Mouse (Mus musculus): ENCODE data around the gene Sardh.
A peak's percentile ranks its signal among the peaks of the same experiment; 100 is the strongest.

Gene Sardh

GRCm38 (mm10) chr2:27248211-27248610 is at the start of gene Sardh:
Gene Sardh (minus strand): TSS chr2:27248337.
- DNase-seq (ENCODE audit: low read depth, low spot score) = no peak

DNA sequence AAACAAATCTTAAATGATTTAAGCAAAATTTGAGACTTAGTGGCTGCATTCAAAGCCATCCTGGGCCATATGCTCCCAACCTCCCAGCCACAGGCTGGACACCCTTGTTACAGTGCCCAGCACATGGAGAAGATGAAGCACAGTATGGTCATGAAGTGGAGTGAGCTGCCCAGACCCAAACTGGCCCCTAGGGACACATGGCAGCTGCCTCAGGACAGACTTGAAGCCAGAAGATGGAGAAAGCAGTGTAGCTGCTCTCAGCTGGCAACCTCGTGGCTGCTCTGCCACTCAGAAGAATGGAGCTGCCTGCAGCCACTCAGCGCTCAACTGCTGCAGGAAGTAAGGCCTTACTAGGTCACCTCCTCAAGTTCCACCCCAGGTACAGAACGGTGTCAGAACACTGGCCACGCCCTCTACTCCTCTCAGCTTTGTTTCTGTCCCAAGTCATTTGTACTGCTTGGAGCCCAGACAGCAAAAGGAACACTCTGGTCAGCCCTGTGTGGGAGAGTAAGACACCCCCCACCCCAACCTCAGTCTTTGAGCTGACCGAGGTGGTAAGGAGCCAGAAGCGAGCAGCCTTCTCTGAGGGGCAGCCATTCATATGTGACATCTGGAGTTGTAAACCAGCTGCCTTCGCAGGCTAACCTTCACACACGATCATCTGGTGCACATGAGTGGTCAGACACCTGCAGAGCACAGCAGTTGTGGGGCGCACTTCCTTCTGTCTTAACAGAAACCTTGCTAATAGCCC is 48.7 kb upstream of the Sardh start:
- no peak for DNase-seq (ENCODE audit: low read depth, low spot score)

GRCm38 (mm10) chr2:27294777-27295176 is 46.6 kb upstream of the Sardh start:
- DNase-seq (ENCODE audit: low read depth, low spot score) = no peak

DNA sequence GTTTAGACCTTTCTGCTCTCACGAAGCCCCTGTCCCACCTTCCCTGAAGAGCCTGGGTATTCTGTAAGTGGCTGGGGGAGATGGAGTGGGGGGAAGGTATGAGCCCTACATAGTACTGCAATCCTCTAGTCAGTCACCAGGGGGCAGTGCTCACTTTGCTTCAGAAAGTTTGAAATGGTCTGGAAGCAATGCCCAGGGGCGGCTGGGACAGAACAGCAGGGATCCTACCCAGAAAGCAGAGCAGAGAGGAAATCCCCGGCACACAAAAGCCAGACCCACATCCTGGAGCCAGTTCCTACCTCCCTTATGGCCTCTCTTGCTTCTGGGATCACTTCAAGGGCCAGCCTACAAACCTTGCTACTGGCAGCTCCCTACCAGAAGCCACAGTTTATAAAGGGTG is 40.9 kb upstream of the Sardh start:
- no peak for DNase-seq (ENCODE audit: low read depth, low spot score)

GRCm38 (mm10) chr2:27286971-27287710 is 39.0 kb upstream of the Sardh start:
- DNase-seq (ENCODE audit: low read depth, low spot score) = no peak

DNA sequence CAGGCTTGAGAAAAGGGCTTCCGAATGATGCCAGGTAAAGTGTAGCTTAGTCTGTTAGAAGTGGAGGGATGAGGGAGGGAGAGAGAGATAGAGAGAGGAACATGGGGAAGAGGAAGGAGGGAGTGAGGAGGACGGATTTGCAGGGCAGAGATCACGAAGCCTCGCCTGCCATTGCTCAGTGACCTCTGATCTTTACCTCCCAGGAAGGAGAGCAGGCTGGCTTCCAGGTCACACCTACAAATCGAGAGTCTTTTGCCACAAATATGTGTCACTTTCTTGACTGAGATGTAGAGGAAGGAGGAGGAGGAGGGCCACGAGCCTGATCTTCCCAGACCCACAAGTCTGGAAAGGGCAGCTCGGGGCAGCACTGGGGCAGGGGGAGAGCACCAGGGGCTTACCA is 36.3 kb upstream of the Sardh start:
- no peak for DNase-seq (ENCODE audit: low read depth, low spot score)

DNA sequence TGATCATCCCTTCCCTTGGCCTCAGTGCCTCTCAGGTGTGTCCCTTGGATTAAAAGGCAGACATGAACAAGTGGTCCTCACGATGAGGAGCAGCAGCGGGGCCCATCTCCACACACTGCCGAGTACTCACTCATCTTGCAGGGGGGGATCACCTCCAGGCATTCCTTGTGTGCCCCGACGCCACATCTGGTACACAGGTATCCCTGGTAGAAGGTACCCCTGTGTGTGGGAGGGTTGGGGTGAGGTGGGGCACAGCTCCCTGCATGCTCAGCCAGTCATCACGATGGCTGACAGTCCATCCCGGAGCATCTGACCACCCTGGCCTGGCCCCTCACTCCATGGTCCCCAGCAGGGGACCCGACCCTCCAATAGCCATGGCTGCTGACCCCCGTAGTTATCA is 33.6 kb upstream of the Sardh start:
- no peak for DNase-seq (ENCODE audit: low read depth, low spot score)

- peak; percentile 22 for DNase-seq (ENCODE audit: low read depth, low spot score)
Measured at GRCm38 (mm10) chr2:27280920-27281611, 32.9 kb upstream of the Sardh start.

DNA sequence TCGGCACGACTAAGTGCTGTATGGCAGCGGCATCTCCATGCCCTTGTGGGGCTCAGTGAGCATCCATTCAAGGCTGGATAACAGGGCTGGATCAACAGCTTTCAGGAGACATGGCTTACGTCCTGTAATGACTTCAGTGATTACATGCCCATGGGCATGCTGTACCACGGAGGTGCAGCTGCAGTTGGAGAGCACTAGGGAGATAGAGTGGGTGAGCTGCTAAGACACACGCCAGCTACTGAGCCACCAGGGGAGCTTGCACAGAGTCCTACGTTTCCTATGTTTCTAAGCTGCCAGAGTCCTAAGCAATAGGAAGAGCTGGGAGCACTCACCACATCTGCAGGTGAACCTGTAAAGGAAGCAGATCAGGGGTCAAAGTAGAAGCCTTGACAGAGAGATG is 30.7 kb upstream of the Sardh start:
- no peak for DNase-seq (ENCODE audit: low read depth, low spot score)

GRCm38 (mm10) chr2:27268325-27268724 is 20.2 kb upstream of the Sardh start:
- DNase-seq (ENCODE audit: low read depth, low spot score) = no peak

DNA sequence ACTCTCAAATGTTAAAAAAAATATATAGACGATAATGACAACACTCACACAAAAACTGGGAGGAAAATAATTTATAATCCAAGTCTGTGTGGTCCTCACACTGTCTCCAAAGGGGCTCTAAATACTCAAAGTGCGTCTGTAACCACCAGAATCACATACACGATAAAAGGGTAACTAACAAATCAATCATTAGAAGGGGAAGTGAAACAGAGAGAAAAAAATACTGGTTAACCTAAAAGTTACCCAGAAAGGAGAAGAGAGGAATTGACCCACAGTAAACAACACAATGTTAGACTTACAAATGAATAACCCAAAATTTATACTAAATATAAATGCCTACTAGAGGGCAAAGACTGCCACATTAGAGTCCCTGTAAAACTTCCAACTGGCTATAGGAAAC is 17.7 kb upstream of the Sardh start:
- DNase-seq (ENCODE audit: low read depth, low spot score) = no peak

DNA sequence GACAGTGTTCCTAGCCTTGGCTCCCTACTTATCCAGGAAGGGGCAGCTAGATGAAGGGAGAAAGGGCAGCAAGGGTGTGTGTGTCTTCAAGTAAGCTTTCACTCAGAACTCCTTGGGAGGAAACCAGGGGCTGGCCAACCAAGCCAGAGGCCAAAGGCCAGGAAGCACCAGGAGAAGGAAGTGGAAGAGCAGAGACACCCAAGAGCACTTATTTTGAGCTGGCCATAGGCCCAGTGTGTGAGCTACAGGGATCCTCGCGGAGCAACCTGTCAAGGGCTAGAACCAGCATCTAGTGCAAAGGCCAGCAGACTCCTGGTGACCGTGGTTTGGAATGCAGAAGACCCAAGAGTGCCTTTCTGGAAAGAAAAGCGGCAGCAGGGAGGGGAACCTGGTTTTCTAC is 14.8 kb upstream of the Sardh start:
- no peak for DNase-seq (ENCODE audit: low read depth, low spot score)

DNA sequence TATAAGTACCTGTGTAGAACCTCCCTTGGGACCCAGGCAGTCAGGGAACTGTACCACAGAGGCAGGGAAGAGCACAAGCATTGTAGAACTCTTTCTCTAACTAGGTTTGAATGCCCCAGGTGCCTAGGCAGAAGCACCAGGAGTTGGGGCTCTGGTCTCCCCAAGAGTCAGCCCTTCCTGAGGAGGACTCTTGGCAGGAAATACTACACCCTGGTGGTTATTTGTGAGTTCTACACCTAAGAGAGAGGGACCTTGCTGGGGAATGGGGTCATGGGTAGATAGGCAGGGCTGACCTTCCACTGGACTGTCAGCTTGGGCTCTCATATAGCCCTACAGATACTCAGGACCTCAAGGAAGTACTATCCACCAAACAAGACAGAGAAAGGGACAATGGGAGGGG is 3.3 kb upstream of the Sardh start:
- DNase-seq (ENCODE audit: low read depth, low spot score) = no peak

- DNase-seq (ENCODE audit: low read depth, low spot score) = no peak
Measured at GRCm38 (mm10) chr2:27247487-27247863, 662 bp downstream of the Sardh start.

- DNase-seq (ENCODE audit: low read depth, low spot score) = no peak
Measured at GRCm38 (mm10) chr2:27246712-27247486, 1.2 kb downstream of the Sardh start.

- DNase-seq (ENCODE audit: low read depth, low spot score) = no peak
Measured at GRCm38 (mm10) chr2:27245947-27246346, 2.2 kb downstream of the Sardh start.

- no peak for DNase-seq (ENCODE audit: low read depth, low spot score)
Measured at GRCm38 (mm10) chr2:27237342-27237741, 10.8 kb downstream of the Sardh start.

DNA sequence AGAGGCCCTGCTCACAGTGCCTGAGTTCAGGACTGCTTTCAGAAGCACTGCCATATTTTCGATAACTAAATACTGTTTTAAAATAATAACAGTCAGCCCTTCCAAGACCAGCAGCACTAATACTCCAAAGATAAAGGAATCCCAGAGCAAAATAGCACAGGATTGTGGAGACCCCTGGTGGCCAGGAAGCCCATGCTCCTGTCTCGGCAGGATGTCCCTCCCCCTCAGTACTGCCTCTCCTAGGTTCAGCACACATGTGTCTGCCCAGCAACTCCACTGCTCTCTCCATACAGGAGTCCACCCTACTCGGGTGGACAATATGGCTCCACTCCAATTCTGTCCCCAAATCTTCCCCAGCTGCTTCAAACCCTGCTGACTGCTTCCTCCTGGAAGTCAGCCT is 12.4 kb downstream of the Sardh start:
- no peak for DNase-seq (ENCODE audit: low read depth, low spot score)

DNA sequence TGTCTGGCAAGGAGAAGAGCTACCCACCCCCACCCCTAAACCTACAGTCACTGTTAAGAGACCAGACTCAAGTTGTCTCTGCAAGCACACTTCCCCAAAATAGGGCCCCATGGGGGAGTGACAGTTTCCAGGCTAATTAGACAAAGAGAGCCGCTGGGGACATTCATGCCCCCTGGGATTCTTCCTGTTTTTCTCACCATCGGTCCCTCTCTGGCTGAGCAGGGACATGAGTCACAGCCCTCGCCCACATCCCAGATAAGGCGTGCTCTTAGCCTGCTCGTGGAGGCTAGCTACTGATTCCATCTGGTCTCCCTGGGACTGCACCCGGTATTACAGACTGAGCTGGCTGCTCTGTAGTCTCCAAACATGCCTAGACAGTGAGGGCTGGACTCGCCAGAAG is 15.8 kb downstream of the Sardh start:
- DNase-seq (ENCODE audit: low read depth, low spot score) = peak; percentile 78

GRCm38 (mm10) chr2:27229481-27230105 is 18.5 kb downstream of the Sardh start:
- no peak for DNase-seq (ENCODE audit: low read depth, low spot score)

DNA sequence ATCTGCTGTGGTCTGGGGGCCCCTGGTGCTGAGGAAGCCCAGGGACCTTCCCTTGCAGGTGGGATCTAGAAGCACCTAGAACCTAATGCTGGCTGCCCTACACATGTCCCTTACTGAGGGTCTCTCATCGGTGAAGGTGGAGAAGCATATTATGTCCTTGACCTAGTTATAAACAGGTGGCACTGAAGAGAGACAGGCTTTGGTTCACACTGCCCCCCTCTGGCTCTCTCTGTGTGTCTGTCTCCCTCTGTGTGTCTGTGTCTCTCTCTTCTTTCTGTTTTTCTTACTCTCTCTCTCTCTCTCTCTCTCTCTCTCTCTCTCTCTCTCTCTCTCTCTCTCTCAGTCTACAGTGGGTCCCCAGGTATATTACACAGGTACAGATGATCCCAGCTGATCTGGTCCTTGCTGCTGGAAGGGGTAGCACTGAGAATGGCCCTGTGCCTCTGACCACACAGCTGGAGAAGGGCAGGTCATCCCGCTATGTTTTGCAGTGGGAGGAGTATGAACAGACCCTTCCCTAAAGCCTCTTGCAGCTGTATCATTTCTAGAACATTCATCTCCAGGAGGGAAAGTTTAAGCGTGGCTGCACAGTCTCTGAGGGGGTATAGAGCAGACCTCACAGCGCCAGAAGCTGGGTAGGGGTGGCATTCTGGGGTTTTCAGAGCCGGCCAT is 19.2 kb downstream of the Sardh start:
- no peak for DNase-seq (ENCODE audit: low read depth, low spot score)
